Mouse (Mus musculus) heart, embryonic 14.5 days (tissue): ENCODE measurements around the gene Olfr1419. TPM values are rescaled to one million over a fixed set of nuclear protein-coding genes. Genes with fewer than 3 reads are reported as not detected.

Source experiments
- microRNA-seq: library from miRNA; unstranded; fragments of <30 nt; microRNA quantifications from one replicate; pipeline ENCODE4, GENCODE M21; 2016
- polyA plus RNA-seq: library from polyadenylated mRNA; unstranded; fragments of >200 nt; fragmentation: Nextera tagmentation; extraction: Ambion mirVana; gene quantifications from 2 replicates; pipeline ENCODE4 v1.2.1, GENCODE M21; 2014

Olfr1419 gene
- polyA plus RNA-seq, 1 experiment from 2014 or later, result not detected

Small RNA genes within 50 kb of the gene (microRNA-seq; reads per million reads assigned to microRNA genes)
- 6.7 reads per million, percentile 17 among the genes with 10 or more reads in this experiment for gene Mir6994

Other genes with a start within 250 kb of the Olfr1419 start
- not detected in 2 replicates for gene Ms4a3, start 234.3 kb downstream of the Olfr1419 start, polyA plus RNA-seq
- not detected in 2 replicates for gene Oosp2, start 214.5 kb downstream of the Olfr1419 start, polyA plus RNA-seq
- gene Oosp1, start 184.0 kb downstream of the Olfr1419 start, polyA plus RNA-seq, result not detected in 2 replicates
- not detected in 2 replicates for gene Oosp3, start 178.1 kb downstream of the Olfr1419 start, polyA plus RNA-seq
- not detected in 2 replicates for gene Gif, start 127.6 kb downstream of the Olfr1419 start, polyA plus RNA-seq
- gene Mrpl16, start 104.7 kb downstream of the Olfr1419 start, polyA plus RNA-seq, result 79.1 and 80.3 TPM in 2 replicates
- 5.8 and 7.0 TPM in 2 replicates for gene Stx3, start 55.7 kb downstream of the Olfr1419 start, polyA plus RNA-seq
- 0.12 TPM in 1 of 2 replicates, not detected in the other for gene Olfr1417, start 35.9 kb downstream of the Olfr1419 start, polyA plus RNA-seq
- not detected in 2 replicates for gene Olfr1418, start 14.0 kb downstream of the Olfr1419 start, polyA plus RNA-seq
- 0.07 and 0.27 TPM in 2 replicates for gene Olfr1420, start 11.5 kb upstream of the Olfr1419 start, polyA plus RNA-seq
- 19.0 and 21.2 TPM in 2 replicates for gene Patl1, start 37.3 kb upstream of the Olfr1419 start, polyA plus RNA-seq
- 10.8 and 11.4 TPM in 2 replicates for gene Osbp, start 90.8 kb upstream of the Olfr1419 start, polyA plus RNA-seq
- not detected in 2 replicates for gene Olfr1423, start 166.2 kb upstream of the Olfr1419 start, polyA plus RNA-seq
- gene Olfr1424, start 187.6 kb upstream of the Olfr1419 start, polyA plus RNA-seq, result not detected in 2 replicates
- not detected in 2 replicates for gene Olfr1425, start 202.6 kb upstream of the Olfr1419 start, polyA plus RNA-seq
- gene Olfr1426, start 216.9 kb upstream of the Olfr1419 start, polyA plus RNA-seq, result not detected in 2 replicates
- not detected in 2 replicates for gene Olfr1427, start 228.2 kb upstream of the Olfr1419 start, polyA plus RNA-seq
- gene Olfr1428, start 240.8 kb upstream of the Olfr1419 start, polyA plus RNA-seq, result not detected in 2 replicates
- not detected in 2 replicates for gene Olfr76, start 248.1 kb upstream of the Olfr1419 start, polyA plus RNA-seq